ENCODE assay signal across 18 mouse cellular contexts in the genomic region with DNA sequence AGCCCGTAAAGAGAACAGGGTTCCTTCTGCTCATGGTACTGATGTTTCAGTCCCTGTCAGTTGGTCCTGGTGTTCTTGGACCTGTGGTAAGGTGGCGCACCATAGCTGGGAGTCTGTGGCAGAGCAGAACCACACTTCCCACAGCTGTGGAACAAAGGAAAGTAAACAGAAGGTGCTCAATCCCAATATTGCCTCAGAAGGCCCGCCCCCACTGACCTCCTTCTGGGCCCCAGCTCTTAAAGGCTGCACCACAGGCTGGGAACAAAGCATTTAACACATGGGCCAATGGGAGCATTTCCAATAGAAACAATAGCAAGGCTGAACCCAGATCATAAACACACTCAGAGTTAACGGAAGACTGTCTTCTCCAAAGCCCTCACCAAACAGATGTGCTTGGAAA.
"Had no signal": no experiment of that assay in that cellular context is flagged by ENCODE, and none has a peak within 500 bp of the region (broad histone marks: within the 10 kb centered on the region; RNA-seq: fewer than 3 reads in every experiment).

No protein-coding gene starts in this region.

- H3K4me1 ChIP-seq: liver, embryonic 15.5 days; neural tube, embryonic 15.5 days had no signal

- H3K4me2 ChIP-seq: limb, embryonic 13.5 days; liver, embryonic 11.5 days; liver, embryonic 15.5 days; neural tube, embryonic 15.5 days had no signal

- H3K4me3 ChIP-seq: layer of hippocampus, adult 2 months; limb, embryonic 13.5 days; liver, embryonic 15.5 days; midbrain, embryonic 10.5 days; neural tube, embryonic 15.5 days had no signal

- H3K36me3 ChIP-seq: limb, embryonic 13.5 days; liver, embryonic 15.5 days; midbrain, embryonic 10.5 days; neural tube, embryonic 15.5 days had no signal

- H3K9me3 ChIP-seq: limb, embryonic 13.5 days; liver, embryonic 15.5 days; midbrain, embryonic 10.5 days; neural tube, embryonic 15.5 days had no signal

- H3K27me3 ChIP-seq: limb, embryonic 13.5 days; liver, embryonic 15.5 days; neural tube, embryonic 15.5 days had no signal

- ATAC-seq: lung, postnatal 0 days; midbrain, embryonic 16.5 days had no signal

- DNase-seq: kidney, adult 11 months; kidney, adult 9 months; kidney, postnatal 10 days; kidney, postnatal 4 days; lung, adult 2 months; lung, postnatal 36 days; right cerebral cortex, adult 18-20 months; right cerebral cortex, postnatal 25 days; thymus, adult 2 months; thymus, postnatal 25 days had no signal

- H3K27ac ChIP-seq: layer of hippocampus, adult 2 months; limb, embryonic 13.5 days; liver, embryonic 15.5 days; midbrain, embryonic 10.5 days; neural tube, embryonic 15.5 days had no signal

- H3K9ac ChIP-seq: limb, embryonic 13.5 days; liver, embryonic 15.5 days; neural tube, embryonic 15.5 days had no signal
